Mouse (Mus musculus): Measurements from ENCODE around the gene 1700113H08Rik. TPM values are rescaled to one million over a fixed set of nuclear protein-coding genes. Genes with fewer than 3 reads are reported as not detected.

The 1700113H08Rik gene
- polyA plus RNA-seq, 1 experiment from 2014 or later, result not detected

DNA sequence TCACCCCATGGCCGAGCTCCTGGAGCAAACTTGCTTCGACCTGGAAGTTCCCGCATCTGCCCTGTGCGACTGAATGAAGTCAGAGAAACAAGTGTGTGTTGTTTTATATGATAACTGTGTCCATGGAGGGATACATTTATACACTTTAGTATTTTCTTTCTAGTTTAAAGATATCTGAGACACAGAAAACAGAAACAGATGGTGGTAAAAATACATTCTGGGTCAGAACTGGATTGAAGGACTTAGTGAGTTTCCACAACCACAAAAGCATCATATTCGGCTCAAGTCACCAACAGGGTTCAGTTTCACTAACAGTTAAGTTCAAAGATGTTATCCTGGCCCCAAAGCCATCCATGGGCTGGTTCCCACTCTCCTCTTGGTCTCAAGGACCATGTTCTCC, 67.2 kb downstream of the 1700113H08Rik start:
- Histone ChIP-seq H3K4me2 (replicated peaks) (no peak overlapping the region), H3K36me3 (no peaks in the 10 kb centered on the region), H3K4me1 (replicated peaks) (no peaks in the 10 kb centered on the region), H3K27me3 (replicated peaks) (no peaks in the 10 kb centered on the region), H3K9ac (no peak overlapping the region), H3K27ac (no peak overlapping the region), H3K4me3 (replicated peaks) (no peak overlapping the region), H3K9me3 (no peaks in the 10 kb centered on the region)
- WGBS, result 89% methylated on average over 5 of the region's 5 CpGs
- no peak for ATAC-seq

DNA sequence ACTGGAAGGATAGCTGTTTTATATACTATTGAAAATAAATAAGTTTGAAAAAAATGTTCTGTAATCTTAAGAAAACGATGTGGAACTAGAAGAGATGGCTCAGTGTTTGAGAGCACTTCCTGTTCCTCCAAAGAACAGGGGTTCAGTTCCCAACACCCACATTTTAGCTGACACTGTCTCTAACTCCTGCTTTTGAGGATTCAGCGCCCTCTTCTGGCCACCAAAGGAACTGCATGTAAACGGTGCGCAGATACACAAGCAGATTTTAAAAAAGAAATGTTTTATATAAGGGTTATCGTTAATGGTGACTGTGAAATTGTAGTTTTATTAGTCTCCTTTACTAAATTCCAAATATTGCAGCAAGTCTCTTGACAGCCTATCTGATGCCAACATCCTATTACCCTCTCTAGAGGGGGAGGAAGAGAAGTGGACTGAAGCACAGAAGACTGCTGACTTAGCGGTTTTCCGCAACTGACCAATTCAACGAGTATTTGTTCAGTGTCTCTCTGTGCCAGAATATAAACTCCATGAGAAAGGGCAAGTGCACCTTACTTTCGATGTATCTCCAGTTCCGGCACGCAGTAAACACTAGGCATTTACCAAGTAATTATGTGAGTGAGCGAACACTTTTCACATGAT, 68.5 kb downstream of the 1700113H08Rik start:
- ATAC-seq, result no peak
- H3K9me3 ChIP-seq, result no peaks in the 10 kb centered on the region
- no peaks in the 10 kb centered on the region for H3K27me3 ChIP-seq (replicated peaks)
- H3K4me1 ChIP-seq (replicated peaks), result no peaks in the 10 kb centered on the region
- H3K9ac ChIP-seq, result no peak overlapping the region
- H3K27ac ChIP-seq, result no peak overlapping the region
- no peak overlapping the region for H3K4me2 ChIP-seq (replicated peaks)
- 81% methylated on average over 12 of the region's 12 CpGs for WGBS
- H3K36me3 ChIP-seq, result no peaks in the 10 kb centered on the region
- no peak overlapping the region for H3K4me3 ChIP-seq (replicated peaks)

DNA sequence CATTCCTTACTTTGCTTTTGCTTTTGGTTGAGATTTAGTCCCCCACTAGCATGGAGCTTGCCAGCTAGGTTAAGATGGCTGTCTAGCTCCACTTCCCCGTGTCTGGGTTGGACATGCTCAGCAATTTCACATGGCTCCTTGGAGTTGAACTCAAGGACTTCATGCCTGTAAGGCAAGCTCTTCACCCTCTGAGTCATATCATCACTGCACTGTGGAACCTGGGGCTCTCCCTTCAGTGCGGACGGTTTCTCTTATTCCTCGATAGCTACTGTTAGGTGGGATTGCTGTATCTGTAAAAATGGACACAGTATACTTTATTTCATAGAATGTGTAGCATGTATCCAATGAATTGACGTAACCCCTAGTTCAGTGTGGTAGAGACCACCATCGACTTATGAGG, 93.2 kb downstream of the 1700113H08Rik start:
- Histone ChIP-seq H3K4me2 (replicated peaks) (no peak overlapping the region), H3K36me3 (no peaks in the 10 kb centered on the region), H3K27me3 (replicated peaks) (no peaks in the 10 kb centered on the region), H3K9me3 (no peaks in the 10 kb centered on the region), H3K4me1 (replicated peaks) (no peaks in the 10 kb centered on the region), H3K27ac (no peak overlapping the region), H3K4me3 (replicated peaks) (no peak overlapping the region), H3K9ac (no peak overlapping the region)
- WGBS, result 96% methylated on average over 6 of the region's 6 CpGs
- no peak for ATAC-seq

DNA sequence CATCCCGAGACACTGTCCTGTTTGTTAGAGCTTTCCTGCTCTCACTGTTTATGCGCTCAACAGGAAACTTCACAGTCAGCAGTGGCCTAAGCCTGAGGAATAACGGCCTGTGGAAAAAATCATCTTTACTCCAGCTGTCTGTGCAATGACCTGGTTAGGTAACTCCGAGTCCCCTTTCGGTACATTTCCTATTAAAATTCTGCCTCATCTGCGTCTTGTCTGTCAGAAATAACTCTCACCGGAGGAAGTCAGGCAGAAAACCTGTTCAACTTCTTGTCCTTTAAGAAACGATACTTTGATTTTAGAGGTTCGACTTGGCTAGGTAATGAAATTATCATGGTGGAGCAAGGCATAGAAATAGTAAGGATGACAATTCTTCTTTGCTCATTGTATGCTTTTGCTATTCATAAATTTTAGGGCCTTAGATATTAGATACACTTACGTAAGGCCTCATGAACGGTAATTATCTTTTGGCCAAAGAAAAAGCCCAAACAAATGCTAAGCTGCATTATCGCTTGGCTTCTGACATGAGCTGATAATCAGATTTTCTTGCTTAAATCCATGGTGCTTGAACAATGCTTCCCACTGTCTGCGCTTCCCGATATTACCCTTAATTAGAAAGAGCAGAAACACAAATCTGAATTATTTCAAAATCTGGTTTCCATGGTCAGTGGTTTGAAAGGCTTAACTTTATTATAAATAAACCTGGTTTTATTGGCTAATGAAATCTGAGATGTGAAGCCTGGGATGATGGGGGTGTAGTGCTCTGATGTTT, 96.1 kb downstream of the 1700113H08Rik start:
- H3K4me2 ChIP-seq (replicated peaks), result no peak overlapping the region
- H3K27me3 ChIP-seq (replicated peaks), result no peaks in the 10 kb centered on the region
- H3K9ac ChIP-seq, result no peak overlapping the region
- WGBS, result 69% methylated on average over 14 of the region's 14 CpGs
- H3K4me1 ChIP-seq (replicated peaks), result no peaks in the 10 kb centered on the region
- no peak for ATAC-seq
- H3K27ac ChIP-seq, result no peak overlapping the region
- H3K9me3 ChIP-seq, result no peaks in the 10 kb centered on the region
- H3K36me3 ChIP-seq, result no peaks in the 10 kb centered on the region
- H3K4me3 ChIP-seq (replicated peaks), result no peak overlapping the region

DNA sequence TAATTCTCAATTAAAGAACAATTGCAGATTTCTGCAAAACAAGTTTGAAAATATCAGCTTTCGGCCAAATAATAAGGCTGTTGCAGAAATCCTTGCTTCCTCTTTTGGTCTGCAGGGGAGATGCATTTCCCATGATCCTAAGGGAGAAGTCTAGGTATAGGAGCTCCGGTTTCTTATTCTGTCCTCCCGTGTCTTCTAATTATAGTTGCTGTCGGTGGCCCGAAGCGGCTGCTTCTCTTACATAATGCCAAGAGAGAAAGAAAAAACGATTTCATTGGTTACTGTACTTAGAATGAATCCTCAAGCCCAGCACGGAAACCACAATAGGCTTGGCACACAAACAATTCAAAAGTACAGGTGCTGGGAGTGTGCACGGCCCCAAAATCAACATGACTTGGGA, 101.9 kb downstream of the 1700113H08Rik start:
- Histone ChIP-seq H3K27me3 (replicated peaks) (no peaks in the 10 kb centered on the region), H3K9ac (no peak overlapping the region), H3K9me3 (no peaks in the 10 kb centered on the region), H3K36me3 (no peaks in the 10 kb centered on the region), H3K4me3 (replicated peaks) (no peak overlapping the region), H3K27ac (no peak overlapping the region), H3K4me2 (replicated peaks) (no peak overlapping the region), H3K4me1 (replicated peaks) (no peaks in the 10 kb centered on the region)
- ATAC-seq, result no peak
- 81% methylated on average over 9 of the region's 9 CpGs for WGBS

DNA sequence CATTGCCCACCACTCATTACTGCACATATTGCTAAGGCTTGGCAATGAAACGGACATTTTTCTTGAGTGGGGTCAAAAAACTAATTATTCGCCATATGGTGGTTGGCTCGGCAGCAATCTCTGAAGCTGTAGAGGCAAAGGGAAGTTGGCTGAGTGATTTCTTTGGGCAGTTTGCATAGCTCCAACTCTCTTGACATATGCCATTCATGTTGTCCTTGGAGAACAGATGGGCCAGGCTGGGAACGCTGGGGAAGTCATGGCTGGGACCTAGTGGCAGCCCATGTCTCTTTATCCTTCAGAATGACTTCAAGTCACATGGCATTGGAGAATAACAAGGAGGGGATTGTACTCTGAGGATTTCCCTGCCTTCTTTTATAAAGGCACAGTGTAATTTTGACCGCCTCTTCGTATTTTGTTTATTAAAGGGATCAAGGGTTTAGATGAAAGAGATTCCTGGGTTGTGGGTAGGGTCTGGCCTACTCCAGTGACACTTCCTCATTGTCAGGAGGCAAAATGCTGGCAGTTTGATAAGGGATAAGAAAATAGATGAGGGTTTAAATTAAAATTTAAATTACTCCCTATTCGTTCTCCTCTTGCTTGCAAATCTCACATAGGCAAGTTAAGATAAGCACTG, 138.4 kb downstream of the 1700113H08Rik start:
- H3K27me3 ChIP-seq (replicated peaks), result no peaks in the 10 kb centered on the region
- H3K4me3 ChIP-seq (replicated peaks), result no peak overlapping the region
- H3K27ac ChIP-seq, result no peak overlapping the region
- no peaks in the 10 kb centered on the region for H3K36me3 ChIP-seq
- no peaks in the 10 kb centered on the region for H3K9me3 ChIP-seq
- no peaks in the 10 kb centered on the region for H3K4me1 ChIP-seq (replicated peaks)
- 62% methylated on average over 7 of the region's 7 CpGs for WGBS
- H3K4me2 ChIP-seq (replicated peaks), result no peak overlapping the region
- ATAC-seq, result no peak
- H3K9ac ChIP-seq, result no peak overlapping the region

DNA sequence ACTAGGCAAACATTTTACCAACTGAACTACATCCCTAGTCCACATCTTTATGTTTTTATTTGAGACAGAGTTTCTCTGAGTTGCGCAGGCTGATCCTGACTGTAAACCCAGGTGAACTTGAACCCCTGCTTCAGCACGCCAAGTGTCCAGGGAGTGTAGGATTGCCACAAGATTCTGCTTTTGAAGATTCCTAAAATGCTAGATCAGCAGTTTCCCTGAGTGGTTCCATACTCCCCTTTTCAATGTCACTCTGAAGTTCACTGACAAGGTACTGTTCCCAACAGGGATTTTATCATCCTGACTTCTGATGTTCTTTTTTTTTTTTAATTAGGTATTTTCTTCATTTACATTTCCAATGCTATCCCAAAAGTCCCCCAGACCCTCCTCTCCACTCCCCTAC, 140.9 kb downstream of the 1700113H08Rik start:
- no peaks in the 10 kb centered on the region for H3K27me3 ChIP-seq (replicated peaks)
- no peak overlapping the region for H3K27ac ChIP-seq
- H3K4me3 ChIP-seq (replicated peaks), result no peak overlapping the region
- 95% methylated on average over 2 of the region's 2 CpGs for WGBS
- H3K36me3 ChIP-seq, result no peaks in the 10 kb centered on the region
- no peaks in the 10 kb centered on the region for H3K9me3 ChIP-seq
- no peak overlapping the region for H3K4me2 ChIP-seq (replicated peaks)
- no peak overlapping the region for H3K9ac ChIP-seq
- no peak for ATAC-seq
- no peaks in the 10 kb centered on the region for H3K4me1 ChIP-seq (replicated peaks)

DNA sequence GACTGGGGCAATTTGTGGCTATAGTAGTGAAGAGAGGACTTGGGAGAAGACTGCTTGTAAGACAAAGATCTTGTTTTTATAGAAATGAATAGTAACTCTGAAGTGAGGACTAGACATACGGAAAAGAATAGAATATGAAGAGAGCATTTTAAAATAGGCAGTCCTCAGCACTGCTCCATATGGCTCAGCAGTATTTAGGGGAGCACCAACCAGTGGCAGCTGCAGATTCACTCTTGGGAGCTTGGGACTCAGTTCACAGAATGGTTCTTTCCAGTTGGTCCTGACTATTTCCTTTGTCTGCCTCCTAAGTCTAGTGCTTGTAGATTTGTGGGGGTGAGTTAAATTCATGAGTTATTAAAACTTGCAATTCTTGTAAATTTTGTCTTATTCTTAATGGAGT, 151.6 kb downstream of the 1700113H08Rik start:
- H3K27ac ChIP-seq, result no peak overlapping the region
- H3K4me3 ChIP-seq (replicated peaks), result no peak overlapping the region
- no peaks in the 10 kb centered on the region for H3K9me3 ChIP-seq
- 93% methylated on average over 1 of the region's 1 CpGs for WGBS
- H3K4me1 ChIP-seq (replicated peaks), result no peaks in the 10 kb centered on the region
- H3K36me3 ChIP-seq, result no peaks in the 10 kb centered on the region
- H3K4me2 ChIP-seq (replicated peaks), result no peak overlapping the region
- H3K9ac ChIP-seq, result no peak overlapping the region
- H3K27me3 ChIP-seq (replicated peaks), result no peaks in the 10 kb centered on the region
- ATAC-seq, result no peak

DNA sequence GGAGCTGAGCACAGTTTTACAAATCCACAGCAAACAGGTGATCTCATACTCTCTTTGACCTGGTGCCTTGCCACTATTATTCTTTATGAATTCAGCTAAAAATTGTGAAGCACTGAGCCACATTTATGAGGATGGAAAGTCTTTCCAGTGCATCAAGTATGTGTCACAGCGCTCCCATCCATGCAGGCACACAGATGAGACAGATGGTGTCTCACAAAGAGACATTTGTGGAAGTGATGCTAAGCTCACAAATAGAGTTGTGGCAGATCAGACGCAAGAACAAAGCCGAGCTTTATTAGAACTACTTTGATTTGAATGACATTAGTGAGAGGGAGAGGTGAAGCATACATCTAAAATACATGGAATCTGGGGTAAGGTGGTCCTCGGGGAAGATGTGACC, 153.2 kb downstream of the 1700113H08Rik start:
- Histone ChIP-seq H3K4me2 (replicated peaks) (no peak overlapping the region), H3K9me3 (no peaks in the 10 kb centered on the region), H3K27ac (no peak overlapping the region), H3K36me3 (no peaks in the 10 kb centered on the region), H3K9ac (no peak overlapping the region), H3K4me1 (replicated peaks) (no peaks in the 10 kb centered on the region), H3K4me3 (replicated peaks) (no peak overlapping the region), H3K27me3 (replicated peaks) (no peaks in the 10 kb centered on the region)
- ATAC-seq, result no peak
- 81% methylated on average over 4 of the region's 4 CpGs for WGBS

DNA sequence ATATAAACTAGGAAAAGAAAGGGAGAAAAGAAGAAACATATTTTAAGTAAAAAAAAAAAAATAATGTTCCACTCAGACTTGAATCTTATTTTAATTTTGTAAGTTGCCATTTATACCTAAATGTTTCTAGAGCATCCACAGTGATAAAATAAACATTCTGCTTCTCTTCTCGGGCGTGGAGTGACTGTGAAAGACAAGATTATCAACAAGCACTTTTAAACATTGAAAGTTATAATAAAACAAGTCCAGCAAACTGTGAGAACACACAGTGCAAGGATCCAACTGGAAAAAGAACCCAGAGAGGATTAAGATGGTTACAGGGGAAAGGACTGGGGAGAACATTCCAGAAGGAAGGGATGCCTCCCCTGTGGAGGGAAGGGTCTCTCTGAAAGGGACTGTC, 155.0 kb downstream of the 1700113H08Rik start:
- no peak for ATAC-seq
- Histone ChIP-seq H3K27me3 (replicated peaks) (no peaks in the 10 kb centered on the region), H3K9me3 (no peaks in the 10 kb centered on the region), H3K4me3 (replicated peaks) (no peak overlapping the region), H3K36me3 (no peaks in the 10 kb centered on the region), H3K4me1 (replicated peaks) (no peaks in the 10 kb centered on the region), H3K27ac (no peak overlapping the region), H3K9ac (no peak overlapping the region), H3K4me2 (replicated peaks) (no peak overlapping the region)
- 29% methylated on average over 2 of the region's 2 CpGs for WGBS

DNA sequence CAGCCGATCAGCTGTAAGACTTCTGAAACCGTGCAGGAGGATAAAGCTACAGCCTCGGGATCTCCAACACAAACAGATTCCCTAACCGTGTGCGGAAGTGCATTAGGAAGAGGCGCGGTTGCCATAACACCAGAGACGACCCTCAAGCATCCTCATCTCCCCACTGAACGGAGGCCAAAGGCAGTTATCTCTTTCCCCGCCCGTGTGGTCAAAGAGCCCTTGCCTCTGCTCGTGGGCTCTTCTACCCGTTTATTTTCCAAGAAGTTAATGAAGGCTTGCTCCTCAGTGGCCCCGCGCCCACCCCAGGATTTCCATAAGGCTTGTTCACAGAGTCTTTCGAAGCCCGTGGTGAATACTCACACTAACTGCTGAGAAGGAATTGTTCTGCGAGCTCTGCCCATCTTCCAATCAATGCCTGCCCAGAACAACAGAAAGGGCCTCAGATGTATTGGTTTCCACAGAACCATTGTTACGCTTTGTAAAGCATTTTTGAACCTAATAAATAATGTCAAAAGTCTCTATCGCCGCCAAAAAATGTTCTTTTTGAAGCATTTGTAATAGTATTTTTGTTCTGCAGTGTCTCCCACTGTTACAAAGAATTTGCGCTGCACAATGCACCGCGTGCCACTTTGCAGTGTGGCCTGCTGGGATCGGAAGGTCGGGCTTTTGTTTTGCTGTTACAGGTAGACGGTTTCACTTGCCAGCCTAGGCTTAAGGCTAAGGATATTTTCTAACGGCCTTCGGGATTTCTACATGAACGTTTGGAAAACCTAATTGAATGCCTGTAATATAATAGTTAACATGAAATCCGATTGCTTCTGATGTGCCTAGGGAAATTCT, 172.4 kb downstream of the 1700113H08Rik start:
- no peak for ATAC-seq
- WGBS, result 64% methylated on average over 31 of the region's 31 CpGs
- no peaks in the 10 kb centered on the region for H3K4me1 ChIP-seq (replicated peaks)
- H3K27me3 ChIP-seq (replicated peaks), result no peaks in the 10 kb centered on the region
- H3K27ac ChIP-seq, result no peak overlapping the region
- no peaks in the 10 kb centered on the region for H3K36me3 ChIP-seq
- no peak overlapping the region for H3K4me2 ChIP-seq (replicated peaks)
- no peak overlapping the region for H3K9ac ChIP-seq
- H3K4me3 ChIP-seq (replicated peaks), result no peak overlapping the region
- no peaks in the 10 kb centered on the region for H3K9me3 ChIP-seq

DNA sequence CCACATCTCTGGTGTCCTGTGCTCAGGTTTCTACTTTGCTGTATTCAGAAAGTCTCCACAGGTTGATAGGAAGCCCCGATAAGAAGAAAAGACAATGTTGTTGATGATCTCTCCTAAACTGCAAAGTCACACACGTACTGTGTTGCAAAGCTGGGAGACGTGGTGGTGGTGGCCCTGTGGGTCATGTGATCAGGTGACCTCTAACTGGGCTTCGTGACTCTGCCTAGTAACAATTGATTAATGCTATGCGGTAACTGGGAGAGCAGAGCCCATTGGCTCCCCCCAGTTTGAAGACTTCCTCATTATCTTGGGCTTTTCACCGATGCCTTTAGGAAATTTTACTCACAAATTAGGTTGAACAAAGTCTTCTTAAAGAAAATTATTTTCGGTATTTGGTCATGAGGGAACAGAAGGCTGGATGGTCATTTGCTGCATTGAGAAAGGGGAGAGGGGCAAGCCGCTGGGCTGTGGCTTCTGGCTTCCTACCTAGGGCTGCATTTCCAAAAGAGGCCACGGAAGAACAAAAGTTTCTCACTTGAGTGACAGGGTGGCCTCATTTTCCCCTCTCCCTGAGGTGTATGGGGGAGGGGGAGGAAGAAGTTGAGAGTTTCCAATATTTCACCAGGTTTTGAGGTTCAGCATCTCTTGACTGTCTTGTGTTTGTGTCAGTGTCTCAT, 181.6 kb downstream of the 1700113H08Rik start:
- no peak for ATAC-seq
- Histone ChIP-seq H3K4me2 (replicated peaks) (no peak overlapping the region), H3K4me1 (replicated peaks) (no peaks in the 10 kb centered on the region), H3K27ac (no peak overlapping the region), H3K36me3 (no peaks in the 10 kb centered on the region), H3K9me3 (no peaks in the 10 kb centered on the region), H3K9ac (no peak overlapping the region), H3K4me3 (replicated peaks) (no peak overlapping the region), H3K27me3 (replicated peaks) (no peaks in the 10 kb centered on the region)
- WGBS, result 76% methylated on average over 9 of the region's 9 CpGs

Measured in intestine, embryonic 15.5 days (tissue).